Mouse (Mus musculus) heart, postnatal 14 days (tissue): ENCODE data around the gene Gm20388. TPM values are rescaled to one million over a fixed set of nuclear protein-coding genes. Genes with fewer than 3 reads are reported as not detected.
"Not testable (repeated sequence)": the region's sequence is repeated elsewhere in the genome, so short reads cannot be mapped to it uniquely, and the experiment has no call there.

Experiments
- DNase-seq, 2 experiments: peaks; one replicate each; pipeline ENCODE4 v3.0.0; 2021 to 2022
- intact Hi-C: fragments of 180-260 bp; cut with DNase I; formaldehyde crosslinking; loops from one replicate; pipeline ENCODE4 v1.15.1; 2025
- total RNA-seq, 2 experiments: library from RNA; stranded (reverse); gene quantifications; 2 replicates each; pipeline ENCODE4 v1.2.3; 2021

The Gm20388 gene
- total RNA-seq, 2 experiments from 2014 or later, result 0.24 TPM; not detected in 1

DNA sequence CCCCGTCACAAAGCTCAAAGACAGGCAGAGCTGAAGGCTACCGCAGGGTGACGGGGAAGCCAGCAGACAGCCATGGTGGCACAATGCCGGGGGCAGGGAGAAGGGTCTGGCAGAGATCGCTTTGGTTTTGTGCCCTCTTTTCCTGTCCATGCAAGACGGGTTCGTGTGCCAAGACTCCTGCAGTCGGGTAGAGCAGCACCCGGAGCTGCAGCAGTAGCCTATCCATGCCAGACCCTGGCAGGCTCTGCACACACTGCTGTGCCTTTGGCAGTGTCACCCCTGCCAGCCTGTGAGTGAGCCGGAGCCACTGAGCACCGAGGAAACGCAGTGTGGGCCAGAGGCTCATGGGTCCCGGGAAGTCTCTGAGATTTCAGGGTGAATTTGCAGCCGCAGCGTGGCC, 1363.0 kb downstream of the Gm20388 start:
- no peak for DNase-seq
- intact Hi-C loops, result no loop called here

DNA sequence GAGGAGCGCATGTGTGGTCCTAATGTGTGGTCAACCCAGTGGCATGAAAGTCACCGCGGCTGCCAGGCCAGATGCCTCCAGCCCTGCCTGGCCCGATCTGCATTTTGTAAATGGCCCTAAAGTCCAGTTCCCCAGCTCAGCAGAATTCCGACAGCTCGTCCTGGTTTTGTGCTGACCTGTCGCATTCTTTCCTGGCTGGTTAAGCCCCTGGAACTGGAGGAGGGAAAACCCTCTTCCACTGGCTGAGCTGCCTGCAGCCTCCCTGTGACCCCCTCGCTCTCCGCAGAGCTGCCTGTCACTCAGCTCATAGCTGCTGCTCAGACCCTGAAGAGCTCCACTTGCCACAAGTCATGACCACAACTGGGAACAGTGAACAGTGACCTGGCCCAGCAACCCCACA, 1369.8 kb downstream of the Gm20388 start:
- intact Hi-C loops, result no loop called here
- no peak for DNase-seq

DNA sequence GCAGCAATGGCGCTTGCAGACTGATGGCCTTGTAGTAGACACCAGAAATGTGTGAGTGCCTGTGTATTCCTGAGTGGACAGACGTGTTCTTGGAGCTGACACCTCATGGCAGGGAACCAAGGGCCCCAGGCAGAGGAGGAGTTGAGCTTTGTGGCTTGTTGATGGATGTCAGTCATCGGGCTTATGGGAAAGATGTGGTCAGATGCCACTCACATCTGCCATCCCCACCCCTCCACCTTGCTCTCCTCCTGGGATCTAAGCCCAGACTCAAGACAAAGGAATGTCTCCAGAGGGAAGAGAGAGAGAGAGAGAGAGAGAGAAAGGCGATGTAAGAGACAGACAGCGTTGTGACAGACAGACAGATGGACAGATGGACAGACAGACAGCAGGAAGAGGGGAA, 1378.7 kb downstream of the Gm20388 start:
- intact Hi-C loops, result no loop called here
- DNase-seq, result no peak

DNA sequence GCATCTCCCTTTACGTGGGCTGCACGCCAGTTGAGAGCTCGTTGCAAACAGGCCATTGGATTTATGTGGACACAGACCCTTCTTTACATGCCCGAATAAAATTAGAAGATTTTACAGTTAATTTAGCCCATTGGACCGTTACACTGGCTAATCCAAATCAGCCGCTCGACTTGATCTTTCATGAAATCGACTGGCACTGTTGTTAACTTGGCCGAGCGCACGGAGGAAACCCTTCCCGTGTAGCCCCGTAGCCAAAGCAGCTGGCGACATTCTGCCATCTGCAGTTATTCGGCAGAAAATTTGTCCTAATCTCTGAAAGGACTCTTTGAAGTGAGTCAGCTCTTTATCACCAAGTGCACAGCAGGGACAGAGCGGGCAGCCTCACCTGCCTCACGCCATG, 1379.9 kb downstream of the Gm20388 start:
- no peak for DNase-seq
- intact Hi-C loops, result no loop called here

DNA sequence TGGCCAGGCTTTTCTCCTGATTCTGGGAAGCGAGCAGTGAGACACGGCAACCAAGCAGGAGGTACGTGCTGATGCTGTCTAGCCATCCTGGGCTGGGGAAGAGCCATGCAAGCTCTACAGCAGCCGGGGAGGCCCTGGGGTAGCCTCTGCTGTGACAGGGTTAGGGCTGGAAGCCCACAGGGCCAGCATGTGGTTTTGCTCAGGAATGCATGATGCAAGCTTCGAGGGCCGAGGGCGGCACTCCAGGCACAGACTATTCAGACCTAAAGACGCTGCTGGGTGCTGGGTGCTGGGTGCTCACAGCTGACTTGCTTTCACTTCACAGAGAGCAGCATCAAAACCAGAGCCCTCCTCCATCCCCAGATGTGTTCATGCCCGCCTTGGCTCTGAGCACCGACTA, 1382.8 kb downstream of the Gm20388 start:
- DNase-seq, result no peak
- intact Hi-C loops, result no loop called here

DNA sequence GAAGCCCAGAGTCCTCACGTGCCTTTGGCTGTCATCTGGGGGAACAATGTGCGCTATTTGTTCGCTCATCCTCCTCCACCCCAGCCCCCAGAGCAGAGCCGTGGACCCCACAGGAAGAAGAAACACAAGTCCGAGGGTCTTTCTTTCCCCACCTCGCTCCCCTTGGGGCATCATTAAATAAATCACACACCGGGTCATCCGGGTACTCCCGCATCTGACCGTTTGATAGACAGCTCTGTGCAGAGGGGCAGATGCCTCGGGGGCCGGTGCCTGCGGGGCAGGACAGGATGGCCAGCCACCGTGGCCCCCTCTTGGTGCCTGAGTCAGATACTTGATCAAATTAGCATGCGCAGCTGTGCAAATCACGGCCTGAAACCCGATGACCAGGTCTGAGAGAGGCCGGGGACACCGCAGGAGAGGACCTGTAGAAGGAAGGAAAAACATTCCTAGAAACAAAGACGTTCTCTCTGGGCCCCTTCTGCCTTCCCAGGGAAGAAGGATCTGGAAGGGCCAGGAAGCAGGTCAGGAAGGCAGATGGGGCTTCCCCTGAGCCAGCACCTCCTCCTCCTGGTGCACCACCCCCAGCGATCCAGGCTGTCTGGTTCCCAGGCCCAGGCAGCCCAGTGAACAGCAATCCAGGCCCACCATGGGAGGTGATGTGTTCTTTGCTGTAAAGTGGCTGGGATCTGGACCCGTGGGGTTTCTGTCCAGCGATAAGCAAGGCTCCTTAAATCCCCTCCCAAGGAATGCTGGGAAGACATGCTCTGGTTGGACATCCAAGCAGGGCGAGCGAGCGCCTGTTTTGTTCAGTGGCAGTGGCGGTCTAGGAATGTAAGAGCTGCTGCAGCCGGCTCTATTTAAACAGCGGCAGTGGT, 1383.8 kb downstream of the Gm20388 start:
- no peak for DNase-seq
- intact Hi-C loops, result no loop called here

DNA sequence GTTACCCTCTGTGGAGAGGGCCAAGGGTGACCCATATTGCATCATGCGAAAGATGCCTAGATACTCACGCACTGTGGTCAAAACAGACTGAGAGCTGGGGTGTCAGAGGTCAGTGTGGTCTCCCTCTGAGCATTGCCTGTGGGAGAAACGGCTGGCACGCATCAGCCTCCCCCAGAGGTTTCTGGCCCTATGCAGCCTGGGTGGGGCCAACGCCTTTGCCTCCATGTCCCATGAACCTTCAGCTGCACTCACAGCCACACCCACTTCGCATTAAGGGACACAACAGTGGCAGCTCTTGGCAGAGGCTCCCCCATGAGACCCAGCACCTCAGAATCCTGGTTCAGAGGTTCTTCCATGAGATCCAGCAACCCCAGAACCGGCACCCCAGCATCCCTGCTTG, 1385.4 kb downstream of the Gm20388 start:
- DNase-seq, result no peak
- intact Hi-C loops, result no loop called here

DNA sequence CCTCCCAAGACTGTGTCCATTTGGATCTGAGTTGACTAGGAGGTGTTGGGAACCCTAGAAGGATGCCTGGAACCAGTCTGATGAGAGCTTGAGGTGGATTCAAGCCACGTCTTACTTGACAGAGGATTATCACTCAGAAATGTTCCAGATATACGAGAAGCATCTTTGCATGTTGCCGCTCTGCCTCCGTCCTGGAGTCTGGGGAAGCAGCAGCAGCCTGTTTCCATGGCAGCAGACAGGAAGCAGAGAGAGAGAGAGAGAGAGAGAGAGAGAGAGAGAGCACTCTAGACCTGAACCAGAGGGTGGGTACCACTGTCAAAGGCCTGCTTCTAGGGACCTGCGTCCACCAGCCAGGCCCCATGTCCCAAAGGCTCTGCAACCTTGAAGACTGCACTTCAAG, 1386.0 kb downstream of the Gm20388 start:
- intact Hi-C loops, result no loop called here
- DNase-seq, result no peak

DNA sequence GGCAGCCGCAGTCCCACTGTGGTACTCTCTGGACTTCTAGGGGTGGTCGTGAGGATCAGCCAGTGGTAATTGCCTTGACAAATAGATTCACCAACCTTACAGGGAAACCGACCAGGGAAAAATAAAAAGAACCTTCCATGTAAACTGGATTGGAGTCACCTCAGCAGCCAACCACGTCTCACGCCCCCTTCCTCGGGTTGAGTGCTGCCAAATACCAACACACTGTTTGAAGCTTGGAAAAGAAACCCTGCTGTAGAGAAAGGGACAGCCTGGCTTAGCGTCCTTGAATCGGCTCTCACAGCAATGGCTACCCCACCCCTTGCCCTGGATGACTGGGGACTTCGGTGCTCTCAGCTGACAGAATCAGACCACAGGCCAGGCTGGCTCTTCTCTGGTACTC, 1386.7 kb downstream of the Gm20388 start:
- no peak for DNase-seq
- intact Hi-C loops, result no loop called here

DNA sequence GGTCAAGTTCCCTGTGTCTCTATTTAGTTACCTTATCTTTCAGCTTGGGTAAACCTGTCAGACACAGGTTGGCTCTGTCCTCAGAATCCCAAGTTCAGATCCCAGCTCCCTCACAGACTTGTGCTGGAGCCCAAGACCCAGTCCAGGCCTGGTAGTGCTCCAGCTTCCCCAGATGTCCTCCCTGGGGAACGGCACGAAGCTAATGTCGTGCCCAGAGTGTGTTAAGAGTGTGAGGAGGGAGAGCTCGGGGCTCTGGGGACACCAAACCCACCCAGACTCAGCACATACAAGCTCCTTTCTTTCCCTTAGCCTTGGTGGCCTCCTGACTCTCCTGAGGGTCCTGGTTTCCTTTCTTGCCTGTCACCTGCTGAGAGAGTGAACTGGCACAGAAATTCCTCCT, 1389.4 kb downstream of the Gm20388 start:
- no peak for DNase-seq
- intact Hi-C loops, result no loop called here

DNA sequence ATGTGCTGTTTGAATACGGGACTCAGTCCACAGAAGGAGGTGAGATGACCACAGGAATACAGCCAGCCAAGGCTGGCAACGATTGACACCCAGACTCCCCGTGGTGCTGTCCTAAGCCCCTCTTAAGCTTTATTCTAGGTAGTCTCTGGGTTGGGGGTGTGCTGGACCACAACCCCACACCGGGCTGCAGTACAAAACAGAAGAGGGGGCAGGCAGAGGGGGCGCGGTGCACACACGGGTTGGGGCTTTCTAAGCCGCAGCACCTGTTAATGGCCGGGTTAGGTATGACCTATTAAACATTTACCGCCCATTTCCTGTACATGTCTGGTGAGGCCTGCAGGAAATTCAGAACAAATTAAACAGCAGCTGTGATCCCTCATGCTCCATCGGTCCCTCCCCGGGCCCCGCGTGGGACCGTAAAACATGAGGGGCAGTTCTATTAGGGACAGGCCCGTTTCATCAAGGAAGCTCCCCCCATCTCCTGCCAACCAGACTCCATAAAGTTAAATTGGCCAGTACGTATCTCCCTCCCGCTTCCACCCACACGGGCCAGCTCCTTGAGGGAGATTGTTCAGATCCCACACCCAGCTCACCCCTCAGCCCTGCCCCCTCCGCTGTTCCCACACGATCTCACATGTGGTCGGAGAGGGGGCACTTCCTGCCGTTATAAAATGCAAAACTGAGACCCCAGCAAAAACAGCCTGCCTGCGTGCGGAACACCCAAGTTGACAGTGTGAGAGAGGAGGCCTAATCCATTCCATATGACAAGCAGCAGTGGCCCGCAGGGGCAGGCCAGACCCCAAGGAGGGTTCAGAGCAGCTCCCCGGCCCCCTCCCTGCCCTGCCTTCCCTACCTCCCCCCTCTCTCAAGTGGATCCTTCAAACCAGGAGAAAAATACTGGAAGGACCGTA, 1390.1 kb downstream of the Gm20388 start:
- intact Hi-C loops, result no loop called here
- peak in 1 of 2 experiments; percentile 31 for DNase-seq

DNA sequence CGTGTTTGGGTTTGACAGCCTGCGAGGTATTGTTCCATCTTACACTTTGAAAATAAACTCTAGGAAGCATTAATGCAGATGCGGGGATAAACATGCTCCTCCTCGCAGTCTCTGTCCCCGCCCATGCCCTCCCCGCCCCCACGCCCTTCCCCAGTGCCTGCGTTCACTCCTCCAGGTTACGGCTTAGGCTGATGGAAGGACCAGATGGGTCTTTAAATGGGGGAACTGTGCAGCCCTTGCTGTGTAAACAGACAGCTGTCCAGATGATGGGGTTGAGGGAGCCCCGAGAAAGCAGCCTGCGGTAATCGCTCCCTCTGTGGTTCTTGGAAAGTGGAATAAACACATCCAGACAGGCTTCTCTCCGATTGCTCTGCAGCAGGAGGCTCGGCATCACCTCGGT, 1390.8 kb downstream of the Gm20388 start:
- no peak for DNase-seq
- intact Hi-C loops, result no loop called here

DNA sequence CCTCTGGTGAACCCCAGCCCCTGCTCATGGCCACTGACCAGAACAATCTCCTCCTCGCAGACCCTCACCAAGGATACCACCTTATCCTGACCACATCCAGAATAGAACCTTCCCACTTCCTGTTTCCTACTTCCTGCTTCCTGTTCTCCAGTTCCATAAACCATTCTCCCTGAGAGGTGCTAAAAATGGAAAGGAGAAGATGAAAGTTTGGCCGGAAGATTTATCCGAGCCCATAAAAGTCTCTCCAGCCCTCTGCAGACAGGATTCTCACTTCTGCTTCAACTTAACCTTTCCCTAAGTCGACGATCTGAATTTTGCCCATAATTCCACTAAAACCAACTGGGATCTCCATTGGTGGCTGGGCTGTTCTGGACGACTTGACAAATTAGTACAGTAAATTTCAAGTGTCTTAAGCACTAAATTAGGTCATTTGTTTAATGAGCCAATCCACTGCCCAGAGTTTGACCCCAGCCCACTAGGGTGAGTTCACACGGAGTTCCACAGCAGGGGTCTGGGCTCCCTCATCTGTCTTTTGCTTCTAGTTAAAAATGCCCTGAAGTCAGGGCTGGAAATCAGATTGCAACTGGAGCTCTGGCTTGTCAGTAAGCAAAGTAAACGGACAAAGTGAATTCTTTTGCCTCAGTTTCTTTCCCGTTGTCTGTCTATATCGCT, 1391.5 kb downstream of the Gm20388 start:
- DNase-seq, result no peak
- intact Hi-C loops, result no loop called here

DNA sequence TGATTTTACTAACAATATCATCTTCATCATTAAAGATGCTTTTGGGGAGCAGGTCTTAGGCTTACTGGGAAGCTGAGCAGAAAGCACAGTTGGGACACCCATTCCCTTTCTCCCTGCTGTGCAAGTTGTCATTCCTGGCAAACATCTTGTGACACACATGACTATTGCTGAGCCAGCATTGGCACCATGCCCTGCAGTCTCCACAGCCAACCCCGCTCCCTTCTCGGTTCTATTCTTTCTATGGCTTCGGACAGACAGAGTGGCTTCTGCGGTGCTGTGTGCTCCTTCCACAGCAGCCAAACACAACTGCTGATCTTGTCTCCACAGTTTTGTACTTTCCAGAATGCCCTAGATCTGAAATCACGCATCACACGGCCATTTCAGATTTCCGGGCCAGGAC, 1397.1 kb downstream of the Gm20388 start:
- intact Hi-C loops, result loop anchor here (5.0 kb wide), 1 partner anchor 40 kb away; no protein-coding TSS in a partner anchor
- DNase-seq, result peak; percentile 54 to 66

DNA sequence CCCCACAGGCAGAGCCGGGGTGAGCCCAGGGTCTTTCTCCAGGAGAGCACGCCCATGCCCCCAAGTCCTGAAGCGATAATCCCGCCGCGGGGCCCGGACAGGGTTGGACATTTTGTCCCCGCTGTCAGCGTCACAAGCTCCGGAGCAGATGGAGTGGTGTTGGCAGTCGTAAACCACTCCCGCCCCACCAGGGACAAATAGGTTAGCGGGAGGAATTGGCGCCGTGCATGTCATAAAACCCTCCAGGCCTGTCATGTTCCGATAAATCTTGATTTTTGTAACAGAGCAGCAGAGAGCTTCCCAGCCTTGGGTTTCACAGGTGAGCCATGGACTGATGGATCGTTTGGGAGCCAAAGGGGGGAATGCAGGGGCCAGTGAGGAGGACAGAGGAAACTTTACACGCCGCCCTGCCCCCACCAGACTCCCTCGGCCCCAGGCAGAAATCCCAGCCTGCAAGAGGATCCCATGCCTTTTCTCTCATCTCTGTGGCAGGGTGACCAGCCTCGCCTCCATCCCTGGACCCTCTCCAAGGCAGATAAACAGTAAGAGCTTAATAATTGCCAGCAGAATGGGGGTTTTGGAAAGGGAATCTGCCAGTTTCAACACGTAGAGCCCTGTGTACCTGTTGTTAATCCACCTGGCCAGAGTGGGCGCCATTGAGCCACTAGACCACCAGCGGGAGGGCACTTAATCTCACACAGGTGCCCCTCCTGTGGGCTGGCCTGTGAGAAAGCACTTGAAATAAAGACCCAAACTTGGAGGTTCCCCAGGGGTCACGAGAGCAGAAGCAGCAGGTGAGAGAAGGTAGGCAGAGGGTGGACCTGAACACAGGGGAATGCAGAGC, 1400.6 kb downstream of the Gm20388 start:
- intact Hi-C loops, result loop anchor here (5.0 kb wide), 1 partner anchor 199 kb away; no protein-coding TSS in a partner anchor
- DNase-seq, result peak in 1 of 2 experiments; percentile 49

DNA sequence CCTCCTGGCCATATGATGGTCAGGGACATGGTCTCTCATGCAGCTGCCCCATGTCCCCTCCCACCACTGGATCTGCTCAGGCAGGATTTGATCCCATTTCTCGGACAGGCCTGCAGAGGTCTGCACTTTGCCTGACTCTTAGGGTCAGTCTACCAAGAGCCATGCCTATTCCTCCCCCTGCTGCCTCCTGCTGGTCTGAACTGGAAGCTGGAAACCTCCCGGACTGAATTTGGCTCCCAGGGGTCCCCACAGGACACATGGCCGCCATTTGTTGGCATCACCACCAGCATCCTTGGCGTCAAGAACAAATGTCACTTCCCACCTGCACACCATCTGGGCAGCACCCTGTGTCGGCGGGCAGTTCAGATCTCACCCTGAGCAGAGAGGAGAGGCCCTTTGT, 1402.8 kb downstream of the Gm20388 start:
- intact Hi-C loops, result loop anchor here (5.0 kb wide), 1 partner anchor 201 kb away; no protein-coding TSS in a partner anchor
- no peak for DNase-seq

DNA sequence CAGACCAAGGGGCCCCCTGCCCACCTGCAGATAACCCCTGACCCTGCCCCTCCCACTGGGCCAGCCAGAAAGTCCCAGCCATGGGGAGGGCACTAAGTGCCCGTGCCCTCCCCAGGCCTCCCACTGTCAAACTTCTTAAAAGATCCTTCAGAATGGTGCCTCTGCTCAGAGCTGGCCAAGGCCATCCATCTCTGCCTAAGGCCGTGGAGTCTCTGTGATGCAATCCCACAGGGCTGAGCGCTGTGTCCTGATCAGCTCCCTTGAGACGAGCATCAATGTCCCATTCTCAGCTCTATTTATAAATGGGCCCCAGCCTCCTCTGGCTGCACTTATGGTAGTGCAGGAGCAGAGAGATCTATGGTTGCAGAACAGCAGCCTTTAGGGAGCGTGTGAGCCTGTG, 1403.4 kb downstream of the Gm20388 start:
- intact Hi-C loops, result loop anchor here (5.0 kb wide), 1 partner anchor 202 kb away; no protein-coding TSS in a partner anchor

DNA sequence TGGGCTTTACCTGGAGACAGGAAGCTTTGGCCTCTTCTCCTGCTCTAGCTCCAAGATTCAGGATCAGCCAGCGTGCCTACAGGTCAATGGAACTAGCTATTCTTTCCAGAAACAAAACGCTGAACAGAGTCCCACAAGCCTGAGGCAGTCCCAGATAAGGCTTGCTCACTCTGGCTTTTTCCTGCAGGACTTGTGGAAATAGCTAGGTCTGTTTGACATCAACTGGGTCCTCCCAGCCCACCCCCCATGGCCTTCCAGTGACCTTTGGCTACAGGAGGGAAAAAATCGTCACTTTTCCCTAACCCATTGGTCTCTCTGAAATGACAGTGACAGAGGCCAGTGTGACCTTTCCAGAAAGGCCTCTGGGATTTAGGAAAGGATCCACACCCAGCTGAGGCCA, 1404.9 kb downstream of the Gm20388 start:
- intact Hi-C loops, result no loop called here
- no peak for DNase-seq

More for the DNA sequence above, 1403.4 kb downstream of the Gm20388 start:
- no peak for DNase-seq

DNA sequence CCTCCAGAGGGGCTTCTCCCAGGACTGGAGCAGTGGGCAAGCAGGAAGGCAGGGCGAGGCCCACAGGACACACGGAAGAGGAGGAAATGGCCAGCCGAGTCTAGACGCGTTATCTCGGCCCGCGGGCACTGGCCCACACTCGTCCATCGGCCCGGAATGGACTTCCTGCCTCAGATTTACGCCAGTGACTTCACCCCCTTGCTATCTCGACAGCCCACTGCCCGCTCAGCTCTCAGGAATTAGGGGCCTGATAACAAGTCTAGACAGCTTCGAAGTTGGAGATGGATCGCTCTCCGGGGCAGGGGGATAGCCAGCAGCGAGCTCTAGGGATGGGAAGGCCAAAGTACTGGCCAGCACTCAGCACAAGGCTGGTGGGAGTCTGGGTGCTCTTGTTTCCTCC, 1405.4 kb downstream of the Gm20388 start:
- peak in 1 of 2 experiments; percentile 30 for DNase-seq
- intact Hi-C loops, result no loop called here

DNA sequence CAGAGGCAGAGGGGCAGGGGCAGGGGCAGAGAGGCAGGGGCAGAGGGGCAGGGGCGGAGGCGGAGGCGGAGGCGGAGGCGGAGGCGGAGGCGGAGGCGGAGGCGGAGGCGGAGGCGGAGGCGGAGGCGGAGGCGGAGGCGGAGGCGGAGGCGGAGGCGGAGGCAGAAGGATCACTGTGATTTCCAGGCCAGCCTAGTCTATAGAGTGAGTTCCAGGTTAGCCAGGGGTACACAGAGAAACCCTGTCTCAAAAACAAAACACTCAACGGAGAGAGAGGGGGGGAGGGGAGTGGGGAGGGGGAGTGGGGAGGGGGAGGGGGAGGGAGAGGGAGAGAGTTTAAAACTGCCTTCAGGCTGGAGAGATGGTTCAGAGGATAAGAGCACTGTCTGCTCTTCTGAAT, 1408.1 kb downstream of the Gm20388 start:
- intact Hi-C loops, DNase-seq: not testable (repeated sequence)
